Comparison of ENCODE assay signal across 8 mouse cellular contexts in the genomic region with DNA sequence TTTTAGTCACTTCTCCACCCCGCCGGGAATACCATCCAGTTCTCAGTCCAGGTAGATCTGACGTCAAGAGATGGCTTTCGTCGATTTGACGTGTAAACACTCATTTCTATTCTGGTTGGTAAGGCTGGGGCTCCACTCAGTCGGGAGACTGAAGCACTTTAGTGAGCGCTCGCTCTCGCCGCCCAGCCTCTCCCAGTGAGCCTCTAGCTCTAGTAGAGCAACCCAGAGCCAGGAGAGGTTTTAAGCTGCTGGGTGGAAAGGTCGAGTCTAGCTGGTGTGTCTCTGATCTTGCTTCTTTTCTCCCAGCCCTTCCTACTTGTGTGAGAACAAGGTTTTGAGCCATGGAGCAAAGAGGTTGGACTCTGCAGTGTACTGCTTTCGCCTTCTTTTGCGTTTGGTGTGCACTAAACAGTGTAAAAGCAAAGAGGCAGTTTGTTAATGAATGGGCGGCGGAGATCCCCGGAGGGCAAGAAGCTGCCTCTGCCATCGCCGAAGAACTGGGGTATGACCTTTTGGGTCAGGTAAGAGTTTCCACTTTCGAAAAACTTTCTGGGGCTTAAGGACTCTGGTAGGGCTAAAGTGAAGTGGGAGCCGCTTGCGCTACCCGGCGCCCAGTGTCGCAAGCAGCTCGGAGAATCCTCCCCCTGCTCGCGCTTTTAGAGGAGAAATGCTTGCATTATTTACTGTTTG. TPM values are rescaled to one million over a fixed set of nuclear protein-coding genes. Genes with fewer than 3 reads are reported as not detected.
DNase-seq lines count a peak whose midpoint lies in the region; ATAC-seq and TF ChIP-seq lines count a peak whose summit lies in the region.

A gene (plus strand): TSS at position 106 of the 690 bp plus-strand sequence.

- H3K27ac ChIP-seq in heart, embryonic 10.5 days, result no peak within 1 kb of the TSS
- H3K27ac ChIP-seq in embryonic facial prominence, embryonic 13.5 days, result no peak within 1 kb of the TSS
- H3K27ac ChIP-seq in intestine, postnatal 0 days (ENCODE audit: low read depth, low read length), result no peak within 1 kb of the TSS
- H3K27ac ChIP-seq in liver, postnatal 0 days (ENCODE audit: low read depth), result no peak within 1 kb of the TSS
- H3K27ac ChIP-seq in small intestine, adult 2 months (ENCODE audit: insufficient read depth, low read depth, low read length), result no peak within 1 kb of the TSS

- DNase-seq in heart, embryonic 10.5 days (ENCODE audit: low spot score), result no peak
- DNase-seq in heart, adult 18-20 months, result no peak
- DNase-seq in adrenal gland, adult 8-10 months, result no peak
- no peak for DNase-seq in liver, postnatal 0 days

- ATAC-seq in embryonic facial prominence, embryonic 13.5 days (ENCODE audit: insufficient number of reproducible peaks, insufficient read depth, low FRiP score, low TSS enrichment, low read depth), result no peak
- no peak for ATAC-seq in intestine, postnatal 0 days
- ATAC-seq in liver, postnatal 0 days, result no peak
- no peak for ATAC-seq in CD4-positive, CD25-positive, alpha-beta regulatory T cell, adult 4 months

- no peaks in the 10 kb centered on the region for H3K36me3 ChIP-seq in heart, embryonic 10.5 days
- no peaks in the 10 kb centered on the region for H3K36me3 ChIP-seq in embryonic facial prominence, embryonic 13.5 days
- H3K36me3 ChIP-seq in intestine, postnatal 0 days (ENCODE audit: control insufficient read depth, insufficient read depth), result no peaks in the 10 kb centered on the region
- no peaks in the 10 kb centered on the region for H3K36me3 ChIP-seq in liver, postnatal 0 days (replicated peaks; ENCODE audit: insufficient read depth, low read length)
- H3K36me3 ChIP-seq in small intestine, adult 2 months (ENCODE audit: control insufficient read depth, insufficient read depth, low read length), result no peaks in the 10 kb centered on the region

- peak within 1 kb of the TSS; percentile 65 for H3K4me2 ChIP-seq in embryonic facial prominence, embryonic 13.5 days
- H3K4me2 ChIP-seq in intestine, postnatal 0 days (replicated peaks; ENCODE audit: low read depth), result peak within 1 kb of the TSS; percentile 58
- H3K4me2 ChIP-seq in liver, postnatal 0 days (ENCODE audit: low read depth, low read length), result peak within 1 kb of the TSS; percentile 44

- TF ChIP-seq EP300 in liver, postnatal 0 days (IDR thresholded peaks at IDR 0.05; ENCODE audit: low read depth), result no peak

- H3K9me3 ChIP-seq in heart, embryonic 10.5 days, result no peaks in the 10 kb centered on the region
- H3K9me3 ChIP-seq in embryonic facial prominence, embryonic 13.5 days, result no peaks in the 10 kb centered on the region
- no peaks in the 10 kb centered on the region for H3K9me3 ChIP-seq in intestine, postnatal 0 days (ENCODE audit: control insufficient read depth)
- H3K9me3 ChIP-seq in liver, postnatal 0 days (ENCODE audit: low read length), result no peaks in the 10 kb centered on the region

- H3K27me3 ChIP-seq in heart, embryonic 10.5 days (ENCODE audit: insufficient read depth, poor library complexity, severe bottlenecking), result peaks cover 21% of the 10 kb centered on the region; the same call in 1 of the 2 replicates
- H3K27me3 ChIP-seq in embryonic facial prominence, embryonic 13.5 days, result peaks cover 31% of the 10 kb centered on the region
- H3K27me3 ChIP-seq in intestine, postnatal 0 days (replicated peaks; ENCODE audit: control insufficient read depth, insufficient read depth, low read length), result peaks cover 5% of the 10 kb centered on the region; the same call in 1 of the 2 replicates
- H3K27me3 ChIP-seq in liver, postnatal 0 days (ENCODE audit: insufficient read depth, low read length), result peaks cover 13% of the 10 kb centered on the region
- no peaks in the 10 kb centered on the region for H3K27me3 ChIP-seq in small intestine, adult 2 months (ENCODE audit: control insufficient read depth, insufficient read depth, low read length)

- peak within 1 kb of the TSS; percentile 46; the same call in 1 of the 2 replicates for H3K9ac ChIP-seq in embryonic facial prominence, embryonic 13.5 days
- no peak within 1 kb of the TSS for H3K9ac ChIP-seq in intestine, postnatal 0 days (ENCODE audit: low read depth, low read length)
- H3K9ac ChIP-seq in liver, postnatal 0 days (replicated peaks), result no peak within 1 kb of the TSS

- TF ChIP-seq POLR2A in small intestine, adult 2 months (IDR thresholded peaks at IDR 0.05; ENCODE audit: low read depth, low read length), result no peak

- no peaks in the 10 kb centered on the region for H3K4me1 ChIP-seq in heart, embryonic 10.5 days
- H3K4me1 ChIP-seq in embryonic facial prominence, embryonic 13.5 days, result peaks cover 5% of the 10 kb centered on the region
- H3K4me1 ChIP-seq in intestine, postnatal 0 days (replicated peaks; ENCODE audit: control insufficient read depth, insufficient read depth, low read length), result no peaks in the 10 kb centered on the region
- H3K4me1 ChIP-seq in liver, postnatal 0 days (ENCODE audit: insufficient read depth), result peaks cover 4% of the 10 kb centered on the region; the same call in 1 of the 2 replicates
- H3K4me1 ChIP-seq in small intestine, adult 2 months (ENCODE audit: control insufficient read depth, insufficient read depth, insufficient read length, low read length), result no peaks in the 10 kb centered on the region

- 2% methylated on average over 28 of the region's 28 CpGs for WGBS in heart, embryonic 10.5 days
- WGBS in embryonic facial prominence, embryonic 13.5 days, result 1% methylated on average over 28 of the region's 28 CpGs
- WGBS in intestine, postnatal 0 days, result 3% methylated on average over 28 of the region's 28 CpGs
- WGBS in liver, postnatal 0 days (ENCODE audit: insufficient replicate concordance), result 2% methylated on average over 28 of the region's 28 CpGs
- 1% methylated on average over 28 of the region's 28 CpGs for WGBS in small intestine, adult 2 months

- H3K4me3 ChIP-seq in heart, embryonic 10.5 days, result peak within 1 kb of the TSS; percentile 52
- H3K4me3 ChIP-seq in embryonic facial prominence, embryonic 13.5 days, result peak within 1 kb of the TSS; percentile 38
- peak within 1 kb of the TSS; percentile 33 for H3K4me3 ChIP-seq in intestine, postnatal 0 days (ENCODE audit: low read depth, low read length)
- peak within 1 kb of the TSS; percentile 28 for H3K4me3 ChIP-seq in liver, postnatal 0 days (ENCODE audit: low read depth, low read length)
- peak within 1 kb of the TSS; percentile 56 for H3K4me3 ChIP-seq in small intestine, adult 2 months (ENCODE audit: low read depth, low read length)

- no peak for TF ChIP-seq CTCF in intestine, postnatal 0 days (IDR thresholded peaks at IDR 0.05; ENCODE audit: low read depth)
- TF ChIP-seq CTCF in liver, postnatal 0 days (IDR thresholded peaks at IDR 0.05; ENCODE audit: low read depth), result no peak
- no peak for TF ChIP-seq CTCF in small intestine, adult 2 months (IDR thresholded peaks at IDR 0.05; ENCODE audit: extremely low read depth, insufficient read length, insufficient replicate concordance, low read depth, low read length)

RNA-seq across cellular contexts. Expression of the gene that starts here (rescaled TPM):
- polyA plus RNA-seq in heart, embryonic 10.5 days (2016; fragmentation: Nextera tagmentation; extraction: Ambion mirVana), result 0.06 TPM in 1 of 2 replicates, not detected in the other
- total RNA-seq in heart, adult 18-20 months (2021), result under 1 TPM; 0.12 to 0.15 TPM
- 10 to 100 TPM; 30.5 to 38.6 (median 33.5) TPM for total RNA-seq in adrenal gland, adult 8-10 months (2022)
- polyA plus RNA-seq in embryonic facial prominence, embryonic 13.5 days (2015; fragmentation: Nextera tagmentation; extraction: Ambion mirVana), result 0.12 and 0.14 TPM in 2 replicates
- polyA plus RNA-seq in intestine, postnatal 0 days (2015; fragmentation: Nextera tagmentation; extraction: Ambion mirVana), result 1.5 and 1.6 TPM in 2 replicates
- polyA plus RNA-seq in liver, postnatal 0 days (2015; fragmentation: Nextera tagmentation; extraction: Ambion mirVana), result not detected in 2 replicates
- polyA plus RNA-seq in small intestine, adult 2 months (2012; rRNA removed), result 0.44 and 1.1 TPM in 2 replicates
- under 1 TPM; 0.50 to 0.84 TPM for polyA plus RNA-seq in CD4-positive, CD25-positive, alpha-beta regulatory T cell, adult 4 months (2017; shearing (Covaris generic))

Comparison
In these comparisons a context has a peak if more than half of its experiments do, and no peak if none do; other contexts are left out.
1. RNA of the gene that starts here (total RNA-seq): 30.5 to 38.6 TPM in adrenal gland, adult 8-10 months; 0.12 to 0.15 TPM in heart, adult 18-20 months; every median in the first group is over 10 times any median in the second.
2. Peak in every context shown above with its lines, with median percentiles within 50 percentile points of each other: H3K4me3 ChIP-seq and H3K4me2 ChIP-seq.